Mouse (Mus musculus) kidney, adult 2 months (tissue): ENCODE results near the gene Cyb561.

ENCODE experiments used
- CTCF ChIP-seq: fragments of 200-500 bp; conservative IDR thresholded peaks from 2 replicates; pipeline ENCODE4 v1.5.1; 2011; ENCODE audit warnings: low read depth, mild to moderate bottlenecking, control low read depth, low read length, moderate library complexity, mixed read lengths; ENCODE audit not compliant: insufficient read depth, insufficient read length
- POLR2A ChIP-seq: fragments of 200-500 bp; IDR thresholded peaks from one replicate; pipeline ENCODE4 v1.6.1; 2011; ENCODE audit warnings: low read depth, low read length, control low read depth

GRCm38 (mm10) chr11:105975636-105976035 lies 22.5 kb upstream of the Cyb561 start:
- TF ChIP-seq POLR2A: no peak
- no peak for TF ChIP-seq CTCF
